Mouse (Mus musculus) cerebellum, adult 11 months (tissue): ENCODE results near the gene Ovgp1.
"Not testable (repeated sequence)": the region's sequence is repeated elsewhere in the genome, so short reads cannot be mapped to it uniquely, and the experiment has no call there.

Experiments
- DNase-seq: peaks from one replicate; pipeline ENCODE4 v3.0.0; 2022

Ovgp1 gene

DNA sequence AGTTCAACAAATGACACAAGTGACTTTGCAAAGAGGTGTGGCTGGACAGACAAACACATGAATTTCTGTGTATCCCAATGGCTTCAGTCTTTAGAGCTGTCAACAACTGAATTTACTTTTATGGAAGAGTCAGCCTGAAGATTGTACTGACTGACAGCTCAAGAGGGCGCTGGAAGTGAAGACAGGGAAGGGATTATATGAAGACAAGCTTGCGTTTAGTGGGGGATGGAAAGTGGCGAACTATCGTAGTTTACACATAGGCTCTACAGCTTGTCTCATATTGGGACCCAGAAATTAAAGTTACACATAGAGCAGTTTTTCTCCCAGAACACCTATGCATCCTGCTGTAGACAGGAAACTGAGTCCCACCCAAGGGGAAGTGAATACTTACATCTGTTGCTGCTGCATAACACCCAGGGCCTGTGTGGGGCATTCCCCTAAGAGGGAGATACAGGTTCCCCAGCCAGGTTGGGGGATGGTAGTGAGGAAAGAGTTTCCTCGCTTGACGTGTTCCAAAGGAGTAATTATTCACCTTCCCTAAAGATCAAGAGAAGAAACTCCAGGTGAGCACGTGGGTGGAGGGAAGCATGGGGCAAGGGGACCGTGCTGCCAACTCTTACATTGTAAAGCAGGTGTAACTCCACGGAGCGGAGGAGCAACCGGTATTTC lies 27.3 kb downstream of the Ovgp1 start:
- no peak for DNase-seq

DNA sequence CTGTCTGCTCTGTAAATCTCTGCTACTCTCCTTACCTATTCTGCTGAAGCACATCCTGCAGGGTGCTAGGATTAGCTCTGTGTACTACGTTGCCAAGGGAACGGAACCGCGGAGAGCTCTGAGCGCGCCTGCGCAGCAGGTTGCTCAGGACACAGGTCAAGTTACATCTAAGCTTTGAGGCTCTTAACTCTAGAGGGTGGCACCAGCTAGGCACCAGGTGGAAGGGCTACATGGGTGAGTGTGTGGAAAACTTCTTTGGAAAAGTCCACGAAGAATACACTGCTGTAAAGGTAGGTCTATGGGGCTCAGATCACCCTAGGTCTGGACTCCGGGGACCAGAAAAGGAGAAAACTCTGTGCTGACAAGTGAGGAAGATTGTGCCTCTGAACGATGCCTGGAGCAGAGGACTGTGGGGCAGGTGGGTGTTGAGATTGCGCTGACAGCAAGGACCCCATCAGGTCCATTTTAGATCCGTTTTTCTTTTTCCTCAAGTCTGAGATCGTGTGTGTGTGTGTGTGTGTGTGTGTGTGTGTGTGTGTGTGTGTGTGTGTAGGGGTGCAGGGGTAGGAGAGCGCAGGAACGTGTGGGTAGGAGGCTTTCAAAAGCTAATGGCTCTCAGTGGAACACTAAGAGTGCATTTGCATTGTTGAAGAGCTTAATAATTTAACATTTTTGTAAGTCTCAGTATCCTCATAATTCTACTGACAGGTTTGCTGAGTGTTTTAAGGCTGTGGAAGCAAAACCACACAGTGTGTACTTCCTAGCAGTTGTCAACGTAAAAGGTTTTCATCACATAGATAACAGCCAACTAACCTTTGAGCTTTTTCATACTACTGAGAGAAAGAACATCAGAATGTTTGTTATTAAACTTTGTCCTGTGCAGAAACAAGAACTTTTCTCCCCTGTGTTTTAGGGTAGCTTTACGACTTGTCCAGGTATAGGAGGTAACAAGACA lies 28.2 kb downstream of the Ovgp1 start:
- DNase-seq, result peak; percentile 15

DNA sequence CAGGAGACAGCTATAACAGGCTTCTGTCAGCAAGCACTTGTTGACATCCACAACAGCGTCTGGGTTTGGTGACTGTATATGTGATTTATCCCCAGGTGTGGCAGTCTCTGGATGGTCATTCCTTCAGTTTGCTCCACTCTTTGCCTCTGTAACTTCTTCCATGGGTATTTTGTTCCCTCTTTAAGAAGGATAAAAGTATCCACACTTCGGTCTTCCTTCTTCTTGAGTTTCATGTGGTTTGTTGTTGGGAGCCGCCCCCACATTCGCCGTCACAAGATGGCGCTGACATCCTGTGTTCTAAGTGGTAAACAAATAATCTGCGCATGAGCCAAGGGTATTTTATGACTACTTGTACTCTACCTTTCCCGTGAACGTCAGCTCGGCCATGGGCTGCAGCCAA lies 29.8 kb downstream of the Ovgp1 start:
- DNase-seq, result not testable (repeated sequence)

DNA sequence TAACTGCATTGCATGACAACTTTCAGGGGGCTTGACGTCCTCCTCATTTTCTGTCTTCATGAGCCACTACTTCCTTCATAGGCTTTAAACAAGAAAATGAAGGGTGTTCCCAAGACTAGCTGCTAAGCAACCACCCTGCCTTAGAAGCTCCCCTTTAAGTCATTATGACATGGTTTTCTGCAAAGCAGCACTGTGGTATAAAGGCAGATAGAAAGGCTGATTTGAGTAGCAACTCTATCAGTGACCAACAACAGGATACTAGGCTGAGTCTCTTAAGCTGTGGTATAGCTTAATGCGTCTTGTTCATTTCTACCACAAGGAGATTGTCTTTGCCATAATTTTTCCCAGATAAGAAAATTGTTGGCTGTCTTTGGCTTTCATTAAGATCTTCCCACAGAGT lies 41.0 kb downstream of the Ovgp1 start, which contains the start of gene Pifo:
Gene Pifo (minus strand): TSS at position 101 of the 400 bp plus-strand sequence.
- no peak for DNase-seq

DNA sequence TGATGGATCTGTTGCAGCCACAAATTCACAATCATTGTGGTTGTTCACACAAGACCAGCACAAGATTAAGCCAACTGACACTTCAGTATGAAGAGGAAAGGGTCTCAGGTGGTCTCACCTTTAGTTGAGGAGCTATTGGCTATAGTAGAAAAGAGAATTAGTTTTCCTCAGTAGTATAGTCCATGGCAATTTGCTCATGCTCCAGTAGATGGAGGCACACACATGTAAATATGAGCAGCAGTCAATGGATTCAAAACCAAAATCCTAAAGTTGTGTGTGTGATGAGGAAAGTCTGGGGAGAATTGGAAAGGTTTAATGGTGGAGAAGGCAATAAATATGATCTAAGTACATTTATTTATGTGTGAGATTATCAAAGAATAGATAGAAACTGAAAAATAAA lies 48.3 kb downstream of the Ovgp1 start:
- DNase-seq, result no peak

DNA sequence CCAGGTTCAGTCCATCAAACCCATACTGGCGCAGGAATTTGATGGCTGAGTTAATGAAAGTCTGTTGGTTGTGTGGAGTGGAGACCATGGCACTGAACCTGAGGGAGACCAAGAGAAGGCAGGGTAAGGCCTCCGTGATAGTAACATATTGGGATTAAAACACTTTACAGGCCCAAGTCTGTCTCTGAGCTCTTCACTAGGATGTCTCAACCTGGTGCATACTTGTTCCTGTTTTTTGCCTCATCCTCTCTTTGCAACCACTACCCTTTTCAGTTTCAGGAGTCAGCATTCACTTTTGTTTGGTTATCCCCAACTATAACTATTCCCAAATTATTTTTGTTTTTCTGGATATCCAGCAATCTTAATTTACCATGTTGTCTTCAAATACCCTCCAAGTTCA lies 50.6 kb downstream of the Ovgp1 start:
- DNase-seq, result no peak

DNA sequence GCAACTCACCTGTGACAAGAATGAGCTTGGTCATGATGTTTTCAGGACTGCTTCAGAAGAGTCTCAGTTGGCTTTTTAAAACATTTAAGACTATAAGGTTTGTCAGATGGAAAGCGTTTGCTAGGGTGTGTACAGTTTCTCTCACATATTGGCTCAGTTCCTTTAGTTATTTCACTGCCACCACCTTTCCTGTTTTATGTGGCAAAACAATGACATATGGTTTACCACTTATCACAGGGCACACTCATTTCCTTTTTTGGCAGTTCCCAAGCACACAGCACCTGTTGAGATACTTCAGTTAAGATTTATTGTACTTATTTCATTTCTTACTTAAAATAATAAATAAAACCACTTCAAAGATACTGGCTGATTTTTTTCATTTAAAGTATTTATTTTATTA lies 59.3 kb downstream of the Ovgp1 start, which contains the start of gene Chil5:
Gene Chil5 (minus strand): TSS at position 34 of the 400 bp plus-strand sequence.
- peak; percentile 10 for DNase-seq
